Mouse (Mus musculus): Measurements from ENCODE around the gene Ino80.
"Not testable (repeated sequence)": the region's sequence is repeated elsewhere in the genome, so short reads cannot be mapped to it uniquely, and the experiment has no call there.

Ino80 gene

GRCm38 (mm10) chr2:119477571-119478396 is at the start of gene Ino80:
Gene Ino80, minus strand, starts transcription at chr2:119477687.
- peak; percentile 100 for DNase-seq

- no peak for DNase-seq
Measured at GRCm38 (mm10) chr2:119525422-119525821, 47.9 kb upstream of the Ino80 start.

- DNase-seq = no peak
Measured at GRCm38 (mm10) chr2:119523836-119524235, 46.3 kb upstream of the Ino80 start.

- DNase-seq = peak; percentile 9
Measured at GRCm38 (mm10) chr2:119520550-119520949, 43.1 kb upstream of the Ino80 start.

- DNase-seq = no peak
Measured at GRCm38 (mm10) chr2:119516811-119517210, 39.3 kb upstream of the Ino80 start.

GRCm38 (mm10) chr2:119514026-119514522 is 36.6 kb upstream of the Ino80 start:
- DNase-seq = no peak

- no peak for DNase-seq
Measured at GRCm38 (mm10) chr2:119512292-119512691, 34.8 kb upstream of the Ino80 start.

- no peak for DNase-seq
Measured at GRCm38 (mm10) chr2:119510856-119511255, 33.4 kb upstream of the Ino80 start.

GRCm38 (mm10) chr2:119508518-119508917 is 31.0 kb upstream of the Ino80 start:
- not testable (repeated sequence) for DNase-seq

GRCm38 (mm10) chr2:119507108-119507507 is 29.6 kb upstream of the Ino80 start:
- peak; percentile 14 for DNase-seq

GRCm38 (mm10) chr2:119500965-119501652 is 23.6 kb upstream of the Ino80 start:
- DNase-seq = no peak

- no peak for DNase-seq
Measured at GRCm38 (mm10) chr2:119498859-119499258, 21.4 kb upstream of the Ino80 start.

- DNase-seq = no peak
Measured at GRCm38 (mm10) chr2:119496082-119496481, 18.6 kb upstream of the Ino80 start.

- no peak for DNase-seq
Measured at GRCm38 (mm10) chr2:119491953-119492352, 14.5 kb upstream of the Ino80 start.

- no peak for DNase-seq
Measured at GRCm38 (mm10) chr2:119486488-119486887, 9.0 kb upstream of the Ino80 start.

- DNase-seq = peak; percentile 59
Measured at GRCm38 (mm10) chr2:119482307-119482706, 4.8 kb upstream of the Ino80 start.

- no peak for DNase-seq
Measured at GRCm38 (mm10) chr2:119478397-119478749, 886 bp upstream of the Ino80 start.

GRCm38 (mm10) chr2:119476621-119477391 is 681 bp downstream of the Ino80 start:
- peak; percentile 72 for DNase-seq

GRCm38 (mm10) chr2:119476166-119476565 is 1.3 kb downstream of the Ino80 start:
- no peak for DNase-seq

GRCm38 (mm10) chr2:119463945-119464344 is 13.5 kb downstream of the Ino80 start:
- peak; percentile 30 for DNase-seq

GRCm38 (mm10) chr2:119463114-119463775 is 14.2 kb downstream of the Ino80 start:
- no peak for DNase-seq

- no peak for DNase-seq
Measured at GRCm38 (mm10) chr2:119461028-119461427, 16.5 kb downstream of the Ino80 start.

- no peak for DNase-seq
Measured at GRCm38 (mm10) chr2:119454558-119454957, 22.9 kb downstream of the Ino80 start.
